Mouse (Mus musculus): ENCODE measurements around the gene Scfd2.

Scfd2 gene

GRCm38 (mm10) chr5:74310101-74310500 lies 221.5 kb downstream of the Scfd2 start:
- 90% methylated on average over 5 of the region's 5 CpGs for WGBS

GRCm38 (mm10) chr5:74307242-74307641 lies 224.3 kb downstream of the Scfd2 start:
- 84% methylated on average over 5 of the region's 5 CpGs for WGBS

GRCm38 (mm10) chr5:74305533-74306189 lies 225.9 kb downstream of the Scfd2 start:
- 68% methylated on average over 4 of the region's 4 CpGs for WGBS

- WGBS = 51% methylated on average over 4 of the region's 4 CpGs
Measured at GRCm38 (mm10) chr5:74304767-74305166, 226.8 kb downstream of the Scfd2 start.

GRCm38 (mm10) chr5:74302331-74302730 lies 229.2 kb downstream of the Scfd2 start:
- 93% methylated on average over 3 of the region's 3 CpGs for WGBS

GRCm38 (mm10) chr5:74301443-74301842 lies 230.1 kb downstream of the Scfd2 start:
- 99% methylated on average over 2 of the region's 2 CpGs for WGBS

GRCm38 (mm10) chr5:74300931-74301330 lies 230.6 kb downstream of the Scfd2 start:
- 71% methylated on average over 5 of the region's 5 CpGs for WGBS

- WGBS = 50% methylated on average over 4 of the region's 4 CpGs
Measured at GRCm38 (mm10) chr5:74300140-74300539, 231.4 kb downstream of the Scfd2 start.

GRCm38 (mm10) chr5:74297113-74297512 lies 234.4 kb downstream of the Scfd2 start:
- 81% methylated on average over 5 of the region's 5 CpGs for WGBS

- WGBS = 57% methylated on average over 5 of the region's 5 CpGs
Measured at GRCm38 (mm10) chr5:74296096-74296495, 235.5 kb downstream of the Scfd2 start.

GRCm38 (mm10) chr5:74293513-74293912 lies 238.0 kb downstream of the Scfd2 start:
- WGBS = 85% methylated on average over 5 of the region's 5 CpGs

GRCm38 (mm10) chr5:74292050-74292449 lies 239.5 kb downstream of the Scfd2 start:
- WGBS = 91% methylated on average over 2 of the region's 2 CpGs

GRCm38 (mm10) chr5:74291575-74291974 lies 240.0 kb downstream of the Scfd2 start:
- 89% methylated on average over 9 of the region's 9 CpGs for WGBS

- WGBS = 93% methylated on average over 6 of the region's 6 CpGs
Measured at GRCm38 (mm10) chr5:74289957-74290356, 241.6 kb downstream of the Scfd2 start.

GRCm38 (mm10) chr5:74288206-74288605 lies 243.4 kb downstream of the Scfd2 start:
- 55% methylated on average over 2 of the region's 2 CpGs for WGBS

GRCm38 (mm10) chr5:74286301-74286700 lies 245.3 kb downstream of the Scfd2 start:
- WGBS = 74% methylated on average over 4 of the region's 4 CpGs

- 78% methylated on average over 7 of the region's 7 CpGs for WGBS
Measured at GRCm38 (mm10) chr5:74285764-74286163, 245.8 kb downstream of the Scfd2 start.

GRCm38 (mm10) chr5:74285289-74285688 lies 246.3 kb downstream of the Scfd2 start:
- 84% methylated on average over 2 of the region's 2 CpGs for WGBS

GRCm38 (mm10) chr5:74283545-74283944 lies 248.0 kb downstream of the Scfd2 start:
- WGBS = 42% methylated on average over 8 of the region's 8 CpGs

GRCm38 (mm10) chr5:74281480-74281879 lies 250.1 kb downstream of the Scfd2 start:
- WGBS = 73% methylated on average over 8 of the region's 8 CpGs

- WGBS = 58% methylated on average over 7 of the region's 7 CpGs
Measured at GRCm38 (mm10) chr5:74279673-74280072, 251.9 kb downstream of the Scfd2 start.

- 91% methylated on average over 7 of the region's 7 CpGs for WGBS
Measured at GRCm38 (mm10) chr5:74278428-74278827, 253.1 kb downstream of the Scfd2 start.

- WGBS = 2% methylated on average over 3 of the region's 3 CpGs
Measured at GRCm38 (mm10) chr5:74277712-74278111, 253.8 kb downstream of the Scfd2 start.

GRCm38 (mm10) chr5:74277216-74277615 lies 254.3 kb downstream of the Scfd2 start:
- WGBS = 58% methylated on average over 5 of the region's 5 CpGs

Data from cerebral cortex, adult 2 months (tissue).